Mouse (Mus musculus): ENCODE measurements around the gene Eif2b4.

DNA sequence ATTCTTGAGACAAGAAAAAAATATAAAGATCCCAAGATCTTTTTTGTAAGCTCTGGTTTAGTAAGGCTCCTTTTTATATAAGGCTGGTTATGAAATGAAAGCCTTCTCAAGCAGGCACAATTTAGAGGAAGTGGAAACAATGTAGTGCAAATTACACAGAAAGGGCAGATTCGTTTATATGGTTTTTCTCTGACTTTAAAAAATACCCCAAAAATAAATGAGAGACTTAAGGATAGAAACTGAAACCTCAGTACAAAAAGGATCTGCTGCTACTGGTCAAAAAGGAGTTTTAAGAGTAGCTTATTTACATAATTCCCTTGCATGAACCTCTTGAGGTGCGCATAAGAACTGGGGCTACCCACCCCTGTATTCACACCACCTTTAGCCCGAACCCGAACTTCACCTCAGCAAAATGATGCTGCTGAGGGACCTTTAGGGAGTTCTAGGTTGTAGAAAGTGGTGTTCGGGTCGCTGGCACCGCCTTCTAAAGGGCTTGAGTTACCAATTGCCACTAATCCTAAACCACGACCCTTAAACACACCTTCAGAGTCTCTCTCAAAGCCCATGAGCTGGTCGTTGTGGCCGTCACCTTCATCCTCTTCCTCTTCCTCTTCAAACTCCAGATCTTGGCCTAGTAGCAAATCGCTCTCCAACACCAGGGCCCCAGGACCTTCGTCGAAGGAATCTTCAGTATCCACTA lies 8.0 kb upstream of the Eif2b4 start:
- TF ChIP-seq POLR2A (IDR thresholded peaks at IDR 0.05; ENCODE audit: low read depth, low read length) (no peak), CTCF (conservative IDR thresholded peaks at IDR 0.05; ENCODE audit: insufficient read depth, insufficient read length, low read depth, low read length) (no peak)
